Mouse (Mus musculus): ENCODE data around the gene Mterf4. TPM values are rescaled to one million over a fixed set of nuclear protein-coding genes. Genes with fewer than 3 reads are reported as not detected.

Mterf4 gene
- 7.9 TPM for polyA plus RNA-seq (2017; shearing (Covaris generic))

GRCm38 (mm10) chr1:93305581-93306337 is at the start of gene Mterf4:
Gene Mterf4 (minus strand): TSS chr1:93305915.

GRCm38 (mm10) chr1:93342648-93343503 is 37.2 kb upstream of the Mterf4 start, which contains the start of the genes Ppp1r7 and Pask:
Gene Ppp1r7 (plus strand): TSS chr1:93342854.
Gene Pask (minus strand): TSS chr1:93343482.

Other genes with a start within 250 kb of the Mterf4 start
- gene Kif1a, start 204.0 kb downstream of the Mterf4 start, polyA plus RNA-seq (2017; shearing (Covaris generic)) = not detected
- gene Agxt, start 170.7 kb downstream of the Mterf4 start, polyA plus RNA-seq (2017; shearing (Covaris generic)) = not detected
- gene 2310007B03Rik, start 145.0 kb downstream of the Mterf4 start, polyA plus RNA-seq (2017; shearing (Covaris generic)) = not detected
- gene Crocc2, start 137.2 kb downstream of the Mterf4 start, polyA plus RNA-seq (2017; shearing (Covaris generic)) = not detected
- not detected for gene Sned1, start 70.1 kb downstream of the Mterf4 start, polyA plus RNA-seq (2017; shearing (Covaris generic))
- 39.5 TPM for gene Ppp1r7, start 36.9 kb upstream of the Mterf4 start, polyA plus RNA-seq (2017; shearing (Covaris generic))
- gene Pask, start 37.6 kb upstream of the Mterf4 start, polyA plus RNA-seq (2017; shearing (Covaris generic)) = 0.31 TPM
- not detected for gene Ano7, start 68.0 kb upstream of the Mterf4 start, polyA plus RNA-seq (2017; shearing (Covaris generic))
- 73.8 TPM for gene Hdlbp, start 172.9 kb upstream of the Mterf4 start, polyA plus RNA-seq (2017; shearing (Covaris generic))
- 1.7 TPM for gene Farp2, start 206.2 kb upstream of the Mterf4 start, polyA plus RNA-seq (2017; shearing (Covaris generic))